Mouse (Mus musculus): ENCODE data around the gene Trim31. TPM values are rescaled to one million over a fixed set of nuclear protein-coding genes. Genes with fewer than 3 reads are reported as not detected.
A peak's percentile ranks its signal among the peaks of the same experiment; 100 is the strongest.

Trim31 gene
- total RNA-seq, 2 experiments from 2014 or later = not detected

GRCm38 (mm10) chr17:36950981-36951947 lies 53.3 kb downstream of the Trim31 start, which contains the start of gene Ppp1r11:
Ppp1r11 (minus strand) TSS chr17:36951741.
- TF ChIP-seq CTCF (IDR thresholded peaks at IDR 0.05) = no peak
- peak; percentile 93 to 96 for DNase-seq (ENCODE audit: extremely low spot score in 1 of 2, low spot score in 2 of 2)
- intact Hi-C loops (cut with DNase I) = no loop called here
- peak within 1 kb of the TSS; percentile 81 for H3K27ac ChIP-seq
- H3K4me3 ChIP-seq = peak within 1 kb of the TSS; percentile 76

- Histone ChIP-seq H3K27ac (no peak overlapping the region), H3K4me3 (no peak overlapping the region)
- no peak for TF ChIP-seq CTCF (IDR thresholded peaks at IDR 0.05)
- no peak for DNase-seq (ENCODE audit: extremely low spot score in 1 of 2, low spot score in 2 of 2)
- intact Hi-C loops (cut with DNase I) = no loop called here
These were observed 54.7 kb downstream of the Trim31 start for GRCm38 (mm10) chr17:36952631-36953030.

GRCm38 (mm10) chr17:36953062-36953461 lies 55.1 kb downstream of the Trim31 start:
- TF ChIP-seq CTCF (IDR thresholded peaks at IDR 0.05) = no peak
- DNase-seq (ENCODE audit: extremely low spot score in 1 of 2, low spot score in 2 of 2) = no peak
- intact Hi-C loops (cut with DNase I) = no loop called here
- Histone ChIP-seq H3K27ac (no peak overlapping the region), H3K4me3 (no peak overlapping the region)

- intact Hi-C loops (cut with DNase I) = loop anchor here (1.0 to 5.0 kb wide), 4 partner anchors 16 to 121 kb away; partner anchors contain the start of genes Rnf39 and Trim26
- DNase-seq (ENCODE audit: extremely low spot score in 1 of 2, low spot score in 2 of 2) = peak; percentile 94 to 95
- no peak for TF ChIP-seq CTCF (IDR thresholded peaks at IDR 0.05)
These were observed 60.3 kb downstream of the Trim31 start, which contains the start of the genes Znrd1 and Znrd1as for GRCm38 (mm10) chr17:36957999-36958743. Znrd1 (minus strand) TSS chr17:36958559. Znrd1as (plus strand) TSS chr17:36958592.

GRCm38 (mm10) chr17:36958884-36959283 lies 61.0 kb downstream of the Trim31 start:
- no peak for TF ChIP-seq CTCF (IDR thresholded peaks at IDR 0.05)
- peak overlapping the region; percentile 94 for H3K4me3 ChIP-seq
- peak overlapping the region; percentile 88 for H3K27ac ChIP-seq
- DNase-seq (ENCODE audit: extremely low spot score in 1 of 2, low spot score in 2 of 2) = peak in 1 of 2 experiments; percentile 26
- intact Hi-C loops (cut with DNase I) = loop anchor here (1.0 to 5.0 kb wide), 4 partner anchors 17 to 122 kb away; partner anchors contain the start of genes Rnf39 and Trim26

More at GRCm38 (mm10) chr17:36957999-36958743, 60.3 kb downstream of the Trim31 start, which contains the start of the genes Znrd1 and Znrd1as:
- Histone ChIP-seq H3K27ac (peak within 1 kb of the TSS; percentile 88), H3K4me3 (peak within 1 kb of the TSS; percentile 94)

Other genes with a start within 250 kb of the Trim31 start
- not detected for gene H2-M1, start 225.9 kb upstream of the Trim31 start, total RNA-seq (2021)
- gene H2-M10.5, start 125.2 kb upstream of the Trim31 start, total RNA-seq (2021) = not detected
- gene H2-M10.6, start 85.9 kb upstream of the Trim31 start, total RNA-seq (2021) = not detected
- 10 to 100 TPM; 18.6 to 22.7 TPM for gene Trim26, start 61.0 kb upstream of the Trim31 start, total RNA-seq (2021)
- not detected for gene Trim15, start 30.9 kb upstream of the Trim31 start, total RNA-seq (2021)
- gene Trim10, start 28.5 kb upstream of the Trim31 start, total RNA-seq (2021) = not detected
- not detected for gene Trim40, start 8.0 kb upstream of the Trim31 start, total RNA-seq (2021)
- 10 to 100 TPM in 1 of 2 experiments, 1 to 10 TPM in 1; 8.2 to 12.5 TPM for gene Rnf39, start 44.8 kb downstream of the Trim31 start, total RNA-seq (2021)
- gene Ppp1r11, start 53.6 kb downstream of the Trim31 start, total RNA-seq (2021) = 100 to 1,000 TPM; 132 to 146 TPM
- gene Znrd1, start 60.4 kb downstream of the Trim31 start, total RNA-seq (2021) = 10 to 100 TPM; 30.6 to 31.6 TPM
- 1 to 10 TPM; 5.3 to 6.2 TPM for gene Znrd1as, start 60.5 kb downstream of the Trim31 start, total RNA-seq (2021)
- not detected for gene 2410137M14Rik, start 83.1 kb downstream of the Trim31 start, total RNA-seq (2021)
- under 1 TPM; 0.61 to 0.75 TPM for gene H2-M5, start 91.4 kb downstream of the Trim31 start, total RNA-seq (2021)
- gene Zfp57, start 103.0 kb downstream of the Trim31 start, total RNA-seq (2021) = 10 to 100 TPM; 16.7 to 17.8 TPM
- 10 to 100 TPM; 29.1 to 29.2 TPM for gene Mog, start 125.3 kb downstream of the Trim31 start, total RNA-seq (2021)
- gene Gabbr1, start 147.8 kb downstream of the Trim31 start, total RNA-seq (2021) = 100 to 1,000 TPM; 687 to 720 TPM
- under 1 TPM in 1 of 2 experiments, not detected in 1; 0.12 TPM for gene Olfr90, start 190.4 kb downstream of the Trim31 start, total RNA-seq (2021)
- gene Olfr91, start 200.2 kb downstream of the Trim31 start, total RNA-seq (2021) = not detected
- not detected for gene Olfr92, start 222.0 kb downstream of the Trim31 start, total RNA-seq (2021)